Mouse (Mus musculus): Measurements from ENCODE around the gene Sema4c.
A peak's percentile ranks its signal among the peaks of the same experiment; 100 is the strongest.

Sema4c gene

DNA sequence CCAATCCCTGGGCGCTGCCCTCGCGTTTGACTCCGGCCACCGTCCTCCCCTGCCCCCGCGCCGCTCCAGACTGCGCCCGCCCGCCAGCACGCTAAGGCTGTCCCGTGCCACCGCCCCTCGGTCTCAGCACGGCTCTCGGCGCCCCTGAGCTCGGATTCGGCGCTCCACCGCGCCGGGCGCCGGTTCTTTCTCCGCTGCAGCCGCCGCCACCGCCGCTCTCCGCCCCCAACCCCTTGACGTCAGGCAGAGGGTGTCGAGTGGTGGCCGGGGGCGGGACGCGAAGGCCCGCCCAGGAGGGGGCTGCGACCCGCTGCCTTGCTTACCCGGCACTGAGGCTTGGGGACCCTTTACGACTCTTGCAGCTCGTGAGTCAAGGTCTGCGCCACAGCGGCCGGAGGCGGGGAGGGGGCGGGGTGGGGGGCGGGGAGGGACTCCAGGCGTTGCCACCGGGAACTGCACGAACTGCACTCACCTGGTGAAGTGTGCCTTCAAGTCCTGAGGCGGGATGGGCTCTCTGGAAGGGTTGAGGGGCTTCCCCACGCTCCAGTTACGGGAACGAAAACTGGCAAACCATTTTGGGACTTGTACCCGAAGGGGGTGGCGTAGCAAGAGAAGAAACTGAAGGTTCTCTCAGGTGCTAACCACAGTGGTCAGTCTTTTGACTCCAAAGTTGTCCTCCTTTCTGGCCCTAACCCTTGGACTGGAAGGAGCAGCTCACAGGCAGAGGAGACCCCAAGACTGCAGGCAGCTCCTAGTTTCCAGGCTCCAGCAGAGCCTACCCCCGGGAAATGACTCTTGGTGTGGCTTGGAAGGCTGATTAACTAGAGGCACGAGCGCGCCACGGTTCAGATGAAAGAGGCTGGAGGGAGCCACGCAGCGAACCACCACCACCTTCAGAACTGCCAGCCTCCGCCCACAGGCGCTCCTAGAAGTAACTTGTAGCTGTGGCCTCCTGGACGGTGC, at the start of gene Sema4c:
Gene Sema4c (minus strand): TSS at position 319 of the 963 bp plus-strand sequence.
- DNase-seq: peak; percentile 53

DNA sequence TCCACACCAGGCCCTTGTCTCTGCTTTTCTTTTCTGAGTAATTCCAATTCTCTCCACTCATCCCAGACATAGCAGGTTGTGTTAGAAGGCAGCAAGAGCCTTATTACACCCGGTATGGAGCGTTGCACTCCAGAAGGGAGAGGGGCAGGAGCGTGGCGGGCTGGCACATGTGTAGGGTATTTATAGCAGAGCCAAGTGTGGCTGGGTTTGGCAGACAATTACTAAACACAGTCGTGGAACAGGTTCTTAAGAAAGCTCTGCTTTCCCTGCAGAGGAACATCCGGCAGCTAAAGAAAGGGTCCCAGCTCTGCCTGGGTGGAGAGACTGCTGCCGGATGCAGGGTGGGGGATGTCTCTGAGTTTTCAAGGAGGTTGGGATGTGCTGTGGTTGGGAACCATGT, 48.8 kb upstream of the Sema4c start:
- DNase-seq: no peak

DNA sequence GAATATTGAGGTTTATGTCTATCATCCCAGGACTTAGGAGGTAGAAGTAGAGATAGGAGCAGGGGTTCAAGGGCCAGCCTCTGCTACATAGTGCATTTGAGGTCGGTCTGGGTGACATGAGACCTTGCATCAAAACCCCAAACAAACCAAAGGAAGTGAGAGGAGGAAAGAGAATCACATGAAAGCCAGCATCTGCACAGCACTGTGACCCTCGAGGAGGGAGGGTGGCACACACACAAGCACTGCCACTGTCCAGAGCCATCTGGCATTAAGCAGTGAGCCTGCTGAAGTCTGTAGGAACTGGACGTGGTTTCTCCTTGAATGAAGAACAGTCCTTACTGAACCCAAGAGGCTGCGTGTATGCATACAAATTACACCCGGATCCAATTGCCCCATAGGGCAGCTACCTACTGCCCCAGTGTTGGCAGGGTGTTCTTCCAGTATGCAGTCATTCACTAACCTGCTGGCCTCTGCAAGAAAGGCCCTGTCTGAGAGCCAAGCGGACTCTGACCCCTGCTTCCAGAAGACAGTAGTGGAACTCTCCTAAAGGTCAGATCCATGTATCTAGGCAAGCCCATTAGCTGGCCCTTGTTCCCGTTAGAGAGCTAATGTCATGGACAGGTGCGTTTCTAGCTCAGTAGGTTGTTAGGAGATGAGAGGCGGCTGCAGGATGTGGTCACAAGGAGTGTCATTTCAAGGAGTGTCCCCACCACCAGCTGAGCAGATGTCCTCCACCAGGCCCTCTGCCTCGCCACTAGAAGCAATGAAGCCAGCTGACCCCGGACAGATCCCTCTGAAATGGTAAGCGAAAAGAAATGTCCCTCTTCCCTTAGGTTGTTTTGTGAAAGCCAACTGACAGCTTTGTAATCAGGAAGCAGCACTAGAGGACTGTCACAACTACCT, 46.4 kb upstream of the Sema4c start:
- DNase-seq: peak; percentile 92

DNA sequence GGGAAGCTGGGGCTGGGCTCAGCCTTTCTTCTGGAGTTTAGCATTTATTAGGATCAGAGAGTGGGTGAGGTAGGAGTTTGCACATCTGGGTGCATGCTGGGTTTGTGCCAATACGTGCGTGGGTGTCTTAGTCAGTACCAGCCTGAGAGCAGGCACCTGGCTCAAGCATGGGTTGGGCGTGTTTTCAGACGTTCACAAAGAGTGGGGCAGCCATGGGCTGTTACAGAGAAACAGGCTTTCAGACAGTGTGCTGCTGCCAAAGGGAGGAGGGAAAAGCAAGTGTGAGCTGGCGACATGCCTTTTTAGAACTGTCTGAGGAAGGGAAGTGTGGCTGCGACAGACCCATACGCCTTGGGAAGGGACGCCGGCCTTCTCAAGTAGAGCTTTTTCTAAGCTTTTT, 45.2 kb upstream of the Sema4c start:
- peak; percentile 28 for DNase-seq

DNA sequence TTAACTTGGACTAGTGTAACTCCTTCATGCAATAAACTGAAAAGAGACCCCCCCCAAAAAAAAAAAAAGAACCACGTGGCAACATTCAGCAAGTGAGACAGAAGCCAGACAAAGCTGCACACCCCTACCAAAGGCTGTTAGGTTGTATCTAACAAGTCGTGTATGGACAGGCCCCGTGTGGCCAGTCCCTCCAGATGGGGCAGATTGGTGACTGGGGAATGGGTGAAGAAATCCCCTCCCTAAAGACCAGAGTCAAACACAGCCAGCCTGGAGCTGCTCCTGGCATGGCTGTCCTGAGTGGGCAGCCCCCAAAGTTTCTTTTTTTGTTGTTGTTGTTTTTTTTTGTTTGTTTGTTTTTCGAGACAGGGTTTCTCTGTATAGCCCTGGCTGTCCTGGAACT, 44.1 kb upstream of the Sema4c start:
- no peak for DNase-seq

DNA sequence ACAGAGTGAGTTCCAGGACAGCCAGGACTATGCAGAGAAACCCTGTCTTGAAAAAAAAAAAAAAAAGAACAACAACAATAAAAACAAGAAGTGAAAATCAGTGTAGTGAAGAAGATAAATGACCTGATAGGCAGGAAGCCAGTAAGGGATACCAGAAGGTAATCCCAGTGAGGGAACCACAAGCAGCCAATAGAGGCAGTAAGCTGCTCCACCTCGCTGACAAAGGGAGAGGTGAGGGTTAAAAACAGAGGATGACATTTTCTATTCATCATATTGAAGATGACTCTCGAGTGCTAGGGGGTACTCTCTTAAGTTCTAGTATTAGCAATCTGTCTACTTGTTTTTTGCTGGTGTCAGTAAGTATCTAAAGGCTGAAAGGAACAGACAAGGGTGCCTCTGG, 40.3 kb upstream of the Sema4c start:
- DNase-seq: no peak

DNA sequence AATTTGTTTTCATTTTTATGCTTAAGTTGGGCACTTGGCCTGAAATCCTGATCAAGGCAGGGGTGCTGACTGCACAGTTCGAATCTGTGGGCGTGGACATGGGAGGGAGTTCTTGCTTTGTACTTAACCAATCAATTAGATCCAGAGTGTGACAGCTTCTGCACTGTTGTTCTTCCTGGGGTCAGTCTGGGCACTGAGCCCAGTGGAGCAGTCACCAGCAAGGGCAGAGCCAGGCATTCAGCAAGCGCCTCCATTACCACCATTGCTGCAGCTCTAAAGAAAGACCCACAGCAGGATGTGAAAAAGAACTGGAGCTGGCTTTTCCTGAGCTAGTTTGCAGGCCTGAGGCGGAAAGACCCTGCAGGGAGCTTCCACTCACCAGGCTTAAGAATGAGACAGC, 38.0 kb upstream of the Sema4c start:
- peak; percentile 65 for DNase-seq

DNA sequence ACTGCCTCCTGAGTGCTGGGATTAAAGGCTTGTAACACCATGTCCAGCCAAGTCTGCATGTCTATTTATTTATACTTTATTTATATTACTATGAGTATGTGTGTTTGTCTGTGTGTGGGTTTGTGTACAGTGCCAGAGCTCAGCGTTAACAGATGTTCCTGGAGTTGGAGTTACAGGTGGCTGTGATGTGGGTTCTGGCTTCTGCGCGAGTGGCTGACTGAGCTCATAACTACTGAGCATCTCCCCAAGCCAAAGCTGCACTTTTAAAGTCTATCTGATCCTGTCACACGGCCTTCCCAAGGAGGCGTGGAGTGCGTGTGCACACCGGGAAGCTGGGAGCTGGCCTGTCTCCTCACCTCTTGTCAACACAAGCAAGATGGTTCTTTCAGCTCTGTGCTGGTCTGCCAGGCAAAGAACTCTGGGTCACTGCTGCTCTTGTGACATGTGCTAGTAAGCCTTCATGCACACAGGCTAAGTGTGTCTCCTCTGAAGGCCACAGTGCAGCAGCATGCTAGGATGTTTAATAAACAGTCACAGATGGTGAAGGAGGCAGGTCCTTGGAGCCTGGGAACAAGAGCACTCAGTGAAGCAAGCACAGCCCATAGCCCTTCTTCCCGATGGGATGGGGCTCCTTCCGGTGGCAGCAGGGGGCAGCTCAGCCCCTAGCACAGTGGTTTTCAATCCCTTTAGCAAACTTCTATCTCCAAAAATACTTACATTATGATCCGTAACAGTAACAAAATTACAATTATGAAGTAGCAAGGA, 37.2 kb upstream of the Sema4c start:
- DNase-seq: no peak

DNA sequence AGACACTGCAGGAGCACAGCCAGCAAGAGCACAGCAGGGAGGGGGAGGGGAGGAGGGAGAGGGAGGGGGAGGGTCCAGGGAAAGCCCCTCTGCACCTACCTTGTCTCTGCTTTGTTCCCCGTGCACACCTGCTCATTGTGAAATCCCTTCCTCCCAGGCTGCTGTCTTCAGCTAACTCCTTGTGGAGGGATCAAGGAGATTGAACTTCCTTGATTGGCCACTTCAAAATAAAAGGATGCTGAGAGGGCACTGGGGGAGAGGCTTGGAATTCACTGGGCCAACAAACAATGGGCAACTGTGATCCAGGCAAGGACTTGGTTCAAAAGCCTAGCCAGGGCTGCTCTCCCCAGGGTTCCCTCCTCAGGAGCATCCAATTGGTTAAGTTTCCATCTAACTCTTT, 35.0 kb upstream of the Sema4c start:
- DNase-seq: no peak

DNA sequence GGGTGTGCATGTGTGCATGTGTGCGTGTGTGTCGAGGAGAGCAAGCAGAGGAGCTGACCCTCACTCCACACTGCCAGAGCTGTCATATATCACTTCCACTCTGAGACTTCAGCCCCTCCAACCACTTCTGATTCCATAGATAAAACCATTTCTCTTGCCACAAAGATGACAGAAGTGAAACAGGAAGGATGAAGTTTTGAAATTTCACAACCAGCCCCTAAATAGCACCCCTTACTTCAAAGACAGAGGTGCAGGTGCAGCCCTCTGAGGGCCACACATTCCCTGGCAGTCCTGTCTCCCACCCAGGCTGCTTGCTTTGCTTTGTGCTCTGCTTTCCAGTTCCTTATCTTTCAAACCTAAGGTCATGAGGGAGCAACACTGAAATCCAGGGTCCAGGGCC, 33.3 kb upstream of the Sema4c start:
- no peak for DNase-seq

DNA sequence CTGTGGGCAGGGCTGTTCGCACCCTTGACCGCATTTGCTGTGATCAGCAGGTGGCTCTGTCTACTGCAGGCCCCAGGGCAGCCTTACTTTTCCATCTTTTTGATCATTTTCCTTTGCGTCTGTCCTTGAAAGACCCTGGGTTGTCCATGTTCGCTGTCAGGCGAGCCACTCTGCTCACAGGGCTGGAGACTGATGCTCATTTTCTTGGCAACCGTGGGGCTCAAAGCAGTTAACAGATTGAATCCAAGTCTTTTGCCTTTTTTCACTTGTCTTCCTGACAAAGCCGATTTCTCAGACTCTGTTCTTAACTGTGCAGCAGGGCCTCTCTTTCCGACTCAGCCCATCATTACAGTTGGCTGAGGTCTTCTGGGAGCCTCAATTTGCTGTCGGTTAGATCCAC, 32.5 kb upstream of the Sema4c start:
- DNase-seq: no peak

DNA sequence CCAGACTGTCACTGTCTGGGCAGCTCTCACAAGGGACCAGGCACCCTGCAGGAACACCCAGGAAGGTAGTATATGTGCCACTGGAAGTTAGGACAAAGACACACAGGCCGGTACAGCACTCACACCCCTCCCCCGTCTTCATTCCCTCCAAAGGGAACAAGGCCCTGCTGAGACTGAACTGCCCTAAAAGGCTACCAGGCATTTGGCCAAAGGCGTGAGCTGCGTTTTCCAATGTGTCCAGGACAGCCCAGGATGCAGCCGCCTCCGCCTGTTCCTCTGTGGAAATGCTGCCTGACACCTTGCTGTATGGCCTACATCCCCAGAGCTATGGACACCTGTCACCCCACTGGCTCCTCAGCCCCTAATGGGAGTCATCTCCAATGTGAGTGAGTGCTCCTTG, 31.3 kb upstream of the Sema4c start:
- peak; percentile 60 for DNase-seq

DNA sequence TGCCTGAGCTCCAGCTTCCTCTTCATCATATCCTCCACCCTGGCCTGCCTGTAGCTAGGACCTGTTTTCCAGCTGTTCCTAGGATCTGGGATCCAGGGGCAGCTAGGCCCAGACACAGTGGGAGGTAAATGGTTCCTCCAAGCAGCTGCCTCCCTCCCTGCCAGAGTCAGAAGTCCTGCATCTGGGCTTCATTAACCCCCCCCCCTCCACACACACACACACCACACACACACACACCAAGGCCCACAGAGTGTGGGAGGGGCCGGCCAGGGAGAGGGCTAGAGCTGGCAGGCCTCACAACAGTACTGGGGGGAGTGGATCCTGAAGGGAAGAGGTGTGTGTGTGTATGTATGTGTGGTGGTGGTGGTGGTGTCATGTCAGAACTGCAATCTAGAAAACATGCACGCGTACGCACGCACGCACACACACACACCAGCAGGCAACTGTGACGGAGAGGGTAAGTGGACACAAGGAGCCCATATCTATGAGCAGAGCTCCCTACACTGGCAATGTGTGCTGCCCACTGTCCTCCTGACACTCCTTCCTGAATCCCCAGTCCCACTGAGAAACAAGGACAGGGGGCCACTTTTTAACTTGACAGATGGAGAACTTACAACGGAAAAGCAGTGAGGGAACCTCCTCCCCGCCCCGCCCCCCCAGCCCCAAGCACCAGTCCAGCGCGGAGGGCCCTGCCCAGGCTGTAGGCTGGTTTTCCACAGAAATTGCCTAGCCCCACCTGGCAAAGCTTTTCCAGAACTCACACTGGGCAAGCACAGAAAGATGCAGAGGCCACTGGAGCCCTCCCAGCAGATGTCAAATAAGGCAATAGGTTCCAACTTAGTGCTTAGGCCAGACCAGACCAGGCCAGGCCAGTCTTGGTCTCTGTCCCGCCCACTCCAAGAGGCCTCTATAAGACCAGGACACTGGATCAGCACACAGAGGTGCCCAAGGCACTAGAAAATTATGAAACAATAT, 30.6 kb upstream of the Sema4c start:
- DNase-seq: no peak

DNA sequence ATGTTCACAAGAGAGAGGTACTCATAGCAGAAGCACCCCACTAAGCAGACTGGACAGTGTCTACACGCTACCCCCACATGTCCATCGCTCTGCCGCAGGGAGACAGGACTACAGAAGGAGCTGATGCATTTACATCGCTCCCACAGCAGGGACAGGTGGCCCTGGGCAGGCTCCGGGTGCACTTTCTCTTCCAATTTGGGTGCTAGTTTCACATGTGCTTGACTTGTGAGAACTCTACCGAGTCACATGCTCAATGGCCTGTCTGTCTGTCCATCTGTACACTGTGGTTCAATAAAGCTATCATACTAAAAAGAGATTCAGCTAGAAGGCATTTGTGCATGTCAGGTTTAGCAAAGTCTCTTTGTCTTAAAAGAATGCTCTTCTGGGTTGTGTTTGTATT, 29.7 kb upstream of the Sema4c start:
- no peak for DNase-seq

DNA sequence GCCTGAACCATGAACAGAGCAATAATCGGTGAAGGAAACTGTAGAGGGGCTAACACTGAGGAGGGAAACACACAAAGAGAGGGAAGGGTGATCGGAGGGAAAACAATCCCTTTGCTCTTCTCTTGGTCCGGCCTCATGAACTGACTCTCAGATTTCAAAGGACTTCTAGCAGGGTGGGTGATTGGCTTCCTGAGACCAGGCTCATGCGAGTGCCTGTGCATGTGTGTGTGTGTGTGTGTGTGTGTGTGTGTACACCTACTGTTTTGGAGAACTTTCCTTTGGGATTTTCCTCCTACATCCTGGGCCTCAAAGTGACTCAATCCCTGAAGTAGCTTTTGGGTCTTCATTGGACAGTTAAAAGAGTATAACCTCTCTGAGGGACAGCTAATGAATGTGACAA, 28.1 kb upstream of the Sema4c start:
- DNase-seq: no peak

DNA sequence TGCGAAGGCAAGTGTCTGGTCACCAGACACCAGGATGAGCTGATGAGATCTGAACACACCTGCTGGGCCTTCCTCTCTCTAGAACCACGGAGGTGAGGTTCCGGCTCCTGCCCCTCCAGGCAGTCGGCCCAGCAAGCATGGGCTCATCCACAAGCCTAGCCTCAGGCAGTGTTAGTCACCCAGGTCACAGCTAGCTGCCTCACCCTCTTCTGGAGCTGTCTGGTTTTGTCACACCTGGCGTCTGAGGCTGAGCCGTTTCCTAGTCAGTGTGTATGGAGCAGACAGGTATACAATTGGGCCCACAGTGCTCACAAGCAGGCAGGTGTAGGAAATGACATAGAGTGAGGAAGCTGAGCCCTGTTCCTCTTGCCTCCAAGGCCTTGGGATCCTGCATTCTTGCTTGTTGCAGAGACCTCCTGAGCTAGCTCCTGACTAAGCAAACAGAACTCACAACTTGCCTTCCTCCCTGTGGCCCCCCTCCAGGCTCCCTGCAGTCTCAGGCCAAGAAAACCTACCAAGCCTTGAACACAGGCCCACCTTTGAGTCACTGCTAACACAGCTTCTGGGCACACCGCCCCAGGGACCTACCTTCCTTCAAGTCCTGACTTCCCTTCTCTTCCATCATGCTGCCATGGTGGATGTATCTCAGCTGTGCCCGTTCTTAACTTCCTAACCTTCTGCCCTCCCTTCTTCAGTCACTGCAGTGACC, 25.4 kb upstream of the Sema4c start:
- DNase-seq: no peak

DNA sequence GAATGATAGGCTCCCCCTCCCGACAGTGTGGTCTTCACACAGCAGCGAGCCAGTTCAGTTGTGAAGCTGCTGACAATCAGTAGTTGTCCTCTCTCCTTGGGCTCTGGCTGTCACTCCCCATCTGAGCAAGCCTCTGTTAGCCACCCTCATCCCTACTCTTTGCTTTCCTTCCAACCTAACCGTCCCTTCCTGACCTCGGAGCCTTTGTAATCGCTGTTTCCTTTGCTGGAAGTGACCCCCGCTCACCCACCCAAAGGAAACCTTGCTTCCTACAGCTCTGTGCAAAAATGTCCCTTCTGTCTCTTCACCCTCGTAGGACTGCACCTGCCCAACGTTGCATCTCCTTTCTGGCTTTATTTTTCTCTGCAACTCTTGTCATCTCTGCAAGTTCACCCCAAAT, 24.1 kb upstream of the Sema4c start:
- no peak for DNase-seq

DNA sequence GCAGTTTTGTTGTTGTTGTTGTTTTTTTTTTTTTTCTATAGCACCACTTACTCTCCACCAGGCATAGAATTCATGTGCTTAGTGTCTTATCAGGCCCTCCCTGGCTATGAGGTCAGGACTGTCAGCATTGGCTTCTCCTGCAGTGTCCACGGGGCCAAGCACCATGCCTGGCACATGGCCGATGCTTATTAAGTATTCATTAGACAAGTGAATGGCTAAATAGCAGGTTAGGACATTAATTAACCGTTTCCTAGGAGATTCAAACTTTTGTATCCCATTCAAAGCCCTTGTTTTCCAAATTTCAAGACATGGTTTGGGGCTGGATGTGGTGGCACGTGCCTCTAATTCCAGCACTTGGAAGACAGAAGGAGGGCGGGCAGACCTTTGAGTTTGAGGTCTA, 23.1 kb upstream of the Sema4c start:
- no peak for DNase-seq

DNA sequence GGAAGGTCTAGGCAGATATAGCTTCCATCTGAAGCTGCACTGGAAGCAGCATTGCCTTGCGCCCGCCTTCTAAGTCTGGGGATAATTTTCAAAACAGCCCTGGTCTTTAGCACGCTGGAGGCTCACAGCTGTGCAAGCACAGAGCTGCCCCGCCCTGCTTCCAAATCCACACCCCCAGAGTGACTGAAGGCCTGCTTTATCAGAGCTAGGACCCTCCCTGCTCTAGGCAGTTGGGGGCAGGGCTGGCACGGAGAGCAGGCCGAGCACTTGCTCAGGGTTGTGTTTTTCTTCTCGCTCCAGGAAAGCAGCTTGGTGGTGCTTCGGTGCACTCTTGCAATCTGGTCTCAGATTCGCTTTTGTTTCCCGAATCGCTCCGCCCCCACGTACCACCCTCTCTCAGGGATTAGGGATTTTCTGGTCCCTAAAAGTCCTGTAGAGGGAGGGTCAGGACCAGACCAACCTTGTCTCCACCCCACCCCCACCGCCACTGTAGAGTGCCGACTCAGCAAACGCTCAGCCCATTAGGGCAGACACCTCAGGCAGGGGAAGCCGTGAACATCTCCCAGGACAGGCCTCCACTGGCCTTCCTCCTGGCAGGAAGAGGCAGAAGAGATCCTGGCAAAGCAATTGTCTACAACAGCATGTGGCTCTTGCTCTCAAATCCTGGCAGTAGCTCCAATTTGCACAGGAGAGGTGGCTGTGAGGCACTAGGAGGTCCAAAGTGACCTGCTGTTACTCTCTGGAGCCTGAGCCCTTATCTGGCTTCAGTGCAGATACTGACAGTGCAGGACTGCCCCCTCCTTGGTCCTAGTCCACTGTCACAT, 22.4 kb upstream of the Sema4c start:
- no peak for DNase-seq

DNA sequence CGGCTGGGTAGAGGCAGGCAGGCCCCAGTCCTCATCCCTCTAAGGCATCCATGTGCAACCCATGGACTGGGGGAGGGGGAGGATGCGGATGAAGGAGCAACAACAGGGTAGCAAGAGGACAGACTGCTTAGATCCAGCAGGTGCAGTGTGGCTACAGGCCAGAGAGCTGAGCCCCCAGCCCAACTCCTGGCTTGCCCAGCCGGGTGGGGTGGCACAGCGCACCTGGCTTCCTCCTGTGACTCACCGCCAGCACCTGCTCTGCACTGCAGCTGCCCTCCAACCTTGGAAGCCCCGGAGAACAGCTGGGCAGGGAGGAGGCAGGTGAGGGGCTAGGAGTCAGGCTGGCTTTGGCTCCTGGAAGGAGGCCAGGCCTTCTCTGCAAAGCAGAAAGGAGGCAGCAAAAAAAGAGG, 21.8 kb upstream of the Sema4c start:
- DNase-seq: no peak
